Mouse (Mus musculus): ENCODE data around the gene Csrp2. TPM values are rescaled to one million over a fixed set of nuclear protein-coding genes. Genes with fewer than 3 reads are reported as not detected.

The Csrp2 gene
- polyA plus RNA-seq, 2 experiments, result 13.7 to 15.1 TPM

DNA sequence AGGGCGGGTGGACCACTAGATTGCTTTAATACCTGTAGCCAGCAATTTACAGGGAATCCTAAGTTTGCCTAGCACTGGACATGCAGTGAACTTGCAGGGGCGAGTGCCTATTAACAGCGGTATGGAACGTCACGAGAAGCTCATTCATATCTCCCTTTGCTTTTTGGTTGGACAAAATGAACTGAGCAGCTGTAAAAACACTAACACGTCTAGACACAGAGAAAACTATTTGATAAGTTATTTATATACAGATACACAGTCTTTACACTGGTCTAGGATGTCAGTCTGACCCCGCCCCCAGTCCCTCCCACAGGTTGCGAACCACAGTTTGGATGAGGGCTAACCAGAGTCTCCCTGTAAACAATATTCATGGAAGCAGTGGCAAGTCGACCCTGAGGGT, 23.2 kb downstream of the Csrp2 start:
- WGBS (ENCODE audit: insufficient replicate concordance), result 77% methylated on average over 9 of the region's 9 CpGs
- no peaks in the 10 kb centered on the region for H3K9me3 ChIP-seq (ENCODE audit: control insufficient read depth, low read length)
- no peak overlapping the region for H3K9ac ChIP-seq (replicated peaks)
- no peaks in the 10 kb centered on the region for H3K36me3 ChIP-seq (replicated peaks; ENCODE audit: control insufficient read depth, insufficient read depth, low read depth)
- no peak overlapping the region for H3K27ac ChIP-seq
- DNase-seq (ENCODE audit: low read depth in 3 of 3, low spot score in 3 of 3) (no peak), ATAC-seq (ENCODE audit: insufficient read depth) (no peak)
- no peaks in the 10 kb centered on the region for H3K27me3 ChIP-seq (ENCODE audit: control insufficient read depth, insufficient read depth, low read length)
- no peak overlapping the region for H3K4me2 ChIP-seq (ENCODE audit: low read depth)
- no peak overlapping the region for H3K4me3 ChIP-seq (ENCODE audit: insufficient read depth in 1 of 2, low read depth in 2 of 2, low read length in 2 of 2)
- no peaks in the 10 kb centered on the region for H3K4me1 ChIP-seq (replicated peaks; ENCODE audit: control insufficient read depth in 2 of 2, insufficient read depth in 2 of 2, low read length in 1 of 2)
- TF ChIP-seq EP300 (IDR thresholded peaks at IDR 0.05; ENCODE audit: low read depth) (no peak), CTCF (IDR thresholded peaks at IDR 0.05; ENCODE audit: low read depth) (no peak)

DNA sequence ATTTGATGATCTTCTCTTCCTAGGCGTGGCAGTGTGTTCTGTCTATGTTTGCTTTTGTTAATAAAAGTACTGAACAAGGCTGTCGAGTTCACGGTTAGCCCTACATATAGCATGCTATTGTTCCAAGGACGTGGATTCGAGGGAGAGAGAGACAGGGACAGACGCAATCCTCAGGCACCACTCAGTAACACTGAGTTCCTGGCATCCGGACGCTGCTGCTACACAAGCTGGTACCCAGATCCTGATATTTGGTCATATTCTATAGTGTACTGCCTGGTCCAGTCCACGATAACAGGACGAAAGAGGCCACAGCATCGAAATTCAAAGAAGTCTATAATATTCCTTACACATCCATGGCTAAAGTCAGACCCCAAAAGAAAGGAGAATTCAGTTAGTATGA, 24.6 kb downstream of the Csrp2 start:
- no peaks in the 10 kb centered on the region for H3K27me3 ChIP-seq (ENCODE audit: control insufficient read depth, insufficient read depth, low read length)
- DNase-seq (ENCODE audit: low read depth in 3 of 3, low spot score in 3 of 3), result no peak
- H3K9ac ChIP-seq (replicated peaks), result no peak overlapping the region
- no peak overlapping the region for H3K4me3 ChIP-seq (ENCODE audit: insufficient read depth in 1 of 2, low read depth in 2 of 2, low read length in 2 of 2)
- no peaks in the 10 kb centered on the region for H3K36me3 ChIP-seq (replicated peaks; ENCODE audit: control insufficient read depth, insufficient read depth, low read depth)
- no peaks in the 10 kb centered on the region for H3K4me1 ChIP-seq (replicated peaks; ENCODE audit: control insufficient read depth in 2 of 2, insufficient read depth in 2 of 2, low read length in 1 of 2)
- ATAC-seq (ENCODE audit: insufficient read depth), result no peak
- H3K9me3 ChIP-seq (ENCODE audit: control insufficient read depth, low read length), result no peaks in the 10 kb centered on the region
- TF ChIP-seq EP300 (IDR thresholded peaks at IDR 0.05; ENCODE audit: low read depth) (no peak), CTCF (IDR thresholded peaks at IDR 0.05; ENCODE audit: low read depth) (no peak)
- H3K4me2 ChIP-seq (ENCODE audit: low read depth), result no peak overlapping the region
- WGBS (ENCODE audit: insufficient replicate concordance), result 76% methylated on average over 11 of the region's 11 CpGs
- H3K27ac ChIP-seq, result no peak overlapping the region

DNA sequence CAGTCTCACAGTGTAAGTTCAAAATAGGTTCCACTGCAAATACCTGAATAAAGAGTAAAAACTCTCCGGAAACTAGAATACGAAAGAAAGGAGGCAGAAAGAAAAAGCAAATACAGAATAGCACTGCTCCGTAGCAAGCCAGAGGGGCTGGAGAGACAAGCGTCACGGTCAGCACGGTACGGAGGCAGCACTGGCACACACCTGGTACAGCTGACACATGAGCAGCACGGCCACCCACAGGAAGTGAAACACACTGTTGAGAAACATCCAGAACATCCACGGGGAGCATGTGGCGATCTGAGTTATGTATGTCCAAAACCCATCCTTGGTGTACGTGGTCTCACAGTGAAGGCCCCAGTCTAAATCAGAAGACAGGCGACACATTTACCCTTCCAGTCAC, 26.4 kb downstream of the Csrp2 start:
- H3K4me3 ChIP-seq (ENCODE audit: insufficient read depth in 1 of 2, low read depth in 2 of 2, low read length in 2 of 2), result no peak overlapping the region
- no peak overlapping the region for H3K4me2 ChIP-seq (ENCODE audit: low read depth)
- no peak overlapping the region for H3K9ac ChIP-seq (replicated peaks)
- 82% methylated on average over 12 of the region's 12 CpGs for WGBS (ENCODE audit: insufficient replicate concordance)
- H3K9me3 ChIP-seq (ENCODE audit: control insufficient read depth, low read length), result no peaks in the 10 kb centered on the region
- DNase-seq (ENCODE audit: low read depth in 3 of 3, low spot score in 3 of 3), result no peak
- no peaks in the 10 kb centered on the region for H3K4me1 ChIP-seq (replicated peaks; ENCODE audit: control insufficient read depth in 2 of 2, insufficient read depth in 2 of 2, low read length in 1 of 2)
- H3K27me3 ChIP-seq (ENCODE audit: control insufficient read depth, insufficient read depth, low read length), result no peaks in the 10 kb centered on the region
- TF ChIP-seq EP300 (IDR thresholded peaks at IDR 0.05; ENCODE audit: low read depth) (no peak), CTCF (IDR thresholded peaks at IDR 0.05; ENCODE audit: low read depth) (no peak)
- no peak for ATAC-seq (ENCODE audit: insufficient read depth)
- H3K36me3 ChIP-seq (replicated peaks; ENCODE audit: control insufficient read depth, insufficient read depth, low read depth), result no peaks in the 10 kb centered on the region
- H3K27ac ChIP-seq, result no peak overlapping the region

DNA sequence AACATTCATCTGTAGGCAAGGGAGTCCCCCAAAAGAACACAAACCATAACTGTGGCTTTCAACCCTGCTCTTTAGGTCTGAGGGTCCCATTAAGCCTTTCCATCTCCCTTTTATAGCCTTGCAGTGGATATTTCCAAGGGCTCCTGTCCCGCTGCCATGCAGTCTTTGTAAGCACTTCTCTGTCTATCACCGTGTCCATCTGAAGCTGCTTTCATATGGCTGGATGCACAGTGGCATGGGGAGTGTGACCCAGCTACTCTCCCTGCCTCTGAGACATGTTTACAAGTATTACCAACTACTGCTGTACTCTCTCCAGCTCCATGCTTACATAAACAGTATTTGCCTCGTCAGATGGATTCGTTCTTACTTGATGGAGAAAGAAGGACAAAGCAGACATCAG, 28.0 kb downstream of the Csrp2 start:
- Histone ChIP-seq H3K27ac (no peak overlapping the region), H3K36me3 (replicated peaks; ENCODE audit: control insufficient read depth, insufficient read depth, low read depth) (no peaks in the 10 kb centered on the region), H3K9me3 (ENCODE audit: control insufficient read depth, low read length) (no peaks in the 10 kb centered on the region), H3K9ac (replicated peaks) (no peak overlapping the region), H3K4me1 (replicated peaks; ENCODE audit: control insufficient read depth in 2 of 2, insufficient read depth in 2 of 2, low read length in 1 of 2) (no peaks in the 10 kb centered on the region), H3K27me3 (ENCODE audit: control insufficient read depth, insufficient read depth, low read length) (no peaks in the 10 kb centered on the region), H3K4me3 (ENCODE audit: insufficient read depth in 1 of 2, low read depth in 2 of 2, low read length in 2 of 2) (no peak overlapping the region), H3K4me2 (ENCODE audit: low read depth) (no peak overlapping the region)
- DNase-seq (ENCODE audit: low read depth in 3 of 3, low spot score in 3 of 3) (no peak), ATAC-seq (ENCODE audit: insufficient read depth) (no peak)
- 69% methylated on average over 4 of the region's 4 CpGs for WGBS (ENCODE audit: insufficient replicate concordance)
- no peak for TF ChIP-seq CTCF (IDR thresholded peaks at IDR 0.05; ENCODE audit: low read depth)
- no peak for TF ChIP-seq EP300 (IDR thresholded peaks at IDR 0.05; ENCODE audit: low read depth)

DNA sequence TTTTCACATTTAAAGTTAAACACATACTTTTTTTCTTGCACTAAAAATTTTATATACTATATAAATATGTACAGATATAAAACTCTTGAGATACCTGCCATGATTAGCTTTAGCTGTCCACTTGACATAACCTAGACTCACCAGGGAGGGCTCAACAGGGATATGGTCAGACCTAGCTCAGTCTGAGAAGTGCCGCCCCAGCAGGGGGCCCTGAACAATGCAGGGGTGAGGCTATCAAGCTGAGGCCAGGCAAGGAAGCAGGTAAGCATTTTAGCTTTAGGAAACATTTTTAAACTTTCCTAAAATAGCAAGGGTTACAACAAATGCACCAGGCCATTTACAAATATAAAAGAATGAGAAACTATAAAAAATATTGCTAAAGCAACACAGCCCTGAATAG, 31.5 kb downstream of the Csrp2 start:
- 67% methylated on average over 1 of the region's 1 CpGs for WGBS (ENCODE audit: insufficient replicate concordance)
- Histone ChIP-seq H3K9ac (replicated peaks) (no peak overlapping the region), H3K4me2 (ENCODE audit: low read depth) (no peak overlapping the region), H3K9me3 (ENCODE audit: control insufficient read depth, low read length) (no peaks in the 10 kb centered on the region), H3K36me3 (replicated peaks; ENCODE audit: control insufficient read depth, insufficient read depth, low read depth) (no peaks in the 10 kb centered on the region; the same call in 1 of the 2 replicates), H3K27me3 (ENCODE audit: control insufficient read depth, insufficient read depth, low read length) (no peaks in the 10 kb centered on the region), H3K4me3 (ENCODE audit: insufficient read depth in 1 of 2, low read depth in 2 of 2, low read length in 2 of 2) (no peak overlapping the region), H3K27ac (no peak overlapping the region), H3K4me1 (replicated peaks; ENCODE audit: control insufficient read depth in 2 of 2, insufficient read depth in 2 of 2, low read length in 1 of 2) (no peaks in the 10 kb centered on the region)
- DNase-seq (ENCODE audit: low read depth in 3 of 3, low spot score in 3 of 3) (no peak), ATAC-seq (ENCODE audit: insufficient read depth) (no peak)
- TF ChIP-seq EP300 (IDR thresholded peaks at IDR 0.05; ENCODE audit: low read depth) (no peak), CTCF (IDR thresholded peaks at IDR 0.05; ENCODE audit: low read depth) (no peak)
